Mouse (Mus musculus): ENCODE data around the gene Serpinb3a. TPM values are rescaled to one million over a fixed set of nuclear protein-coding genes. Genes with fewer than 3 reads are reported as not detected.
"Not testable (repeated sequence)": the region's sequence is repeated elsewhere in the genome, so short reads cannot be mapped to it uniquely, and the experiment has no call there.

Serpinb3a gene
- not detected for total RNA-seq (2021)
- long read RNA-seq, experiment 1 = 0 reads
- long read RNA-seq, experiment 2 = 0 reads

DNA sequence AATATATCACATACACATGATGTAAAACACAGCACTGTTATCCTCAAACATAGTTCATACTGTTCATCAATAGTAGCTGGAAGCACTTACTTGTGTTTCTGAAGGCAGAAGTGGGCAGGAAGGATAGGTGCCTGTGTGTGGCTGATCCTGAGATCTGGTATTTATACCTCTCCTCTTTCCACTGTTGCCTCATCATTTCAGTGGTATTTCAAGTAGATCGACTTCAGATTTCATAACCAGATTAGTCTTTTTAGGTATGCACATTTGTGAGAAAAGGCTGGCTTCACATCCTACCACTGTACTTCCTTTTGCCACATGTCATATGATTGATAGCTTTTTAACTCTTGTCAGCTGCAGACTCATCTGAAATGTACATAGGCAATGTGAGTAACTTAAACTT, at the start of gene Serpinb3a:
Gene Serpinb3a, minus strand, starts transcription at position 101 of the 400 bp plus-strand sequence.
- no peak for DNase-seq
- intact Hi-C loops (cut with DNase I) = no loop called here

DNA sequence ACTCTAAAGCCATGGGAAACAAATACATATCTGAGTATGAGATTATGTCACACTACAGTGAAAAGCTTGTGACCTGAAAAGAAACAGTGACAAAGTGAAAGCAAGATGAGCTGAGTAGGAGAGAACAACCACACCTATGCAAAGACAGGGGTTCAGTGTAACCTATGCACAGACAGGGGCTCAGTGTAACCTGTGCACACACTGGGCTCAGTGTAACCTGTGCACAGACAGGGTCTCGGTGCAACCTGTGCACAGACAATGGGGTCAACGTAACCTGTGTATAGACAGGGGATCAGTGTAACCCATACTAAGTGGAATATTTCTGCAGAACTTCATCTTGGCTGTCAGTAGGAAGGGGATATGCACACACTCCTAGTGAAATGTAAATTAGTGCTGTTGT, 46.3 kb upstream of the Serpinb3a start:
- DNase-seq = no peak
- intact Hi-C loops (cut with DNase I) = no loop called here

DNA sequence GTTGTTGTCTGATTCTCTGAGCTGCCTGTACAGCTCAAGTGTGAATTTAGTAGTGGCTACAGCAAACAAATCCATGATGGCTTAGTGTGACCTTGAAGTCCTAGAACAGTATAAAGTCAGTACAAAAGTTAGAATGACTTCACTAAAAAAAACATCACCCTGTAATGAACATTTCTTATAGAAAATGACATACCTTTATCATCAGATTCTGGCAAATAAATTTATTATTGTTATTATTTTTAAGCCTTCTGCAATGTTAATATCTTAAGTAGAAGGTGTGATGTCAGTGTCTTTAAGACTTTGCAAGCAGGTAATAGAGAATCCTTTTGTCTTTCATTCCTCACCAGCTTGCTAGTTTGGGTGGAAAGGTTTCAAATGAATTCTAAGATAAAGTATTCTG, 31.3 kb upstream of the Serpinb3a start, which contains the start of gene Serpinb3d:
Gene Serpinb3d, minus strand, starts transcription at position 101 of the 400 bp plus-strand sequence.
- intact Hi-C loops (cut with DNase I) = no loop called here
- DNase-seq = no peak

DNA sequence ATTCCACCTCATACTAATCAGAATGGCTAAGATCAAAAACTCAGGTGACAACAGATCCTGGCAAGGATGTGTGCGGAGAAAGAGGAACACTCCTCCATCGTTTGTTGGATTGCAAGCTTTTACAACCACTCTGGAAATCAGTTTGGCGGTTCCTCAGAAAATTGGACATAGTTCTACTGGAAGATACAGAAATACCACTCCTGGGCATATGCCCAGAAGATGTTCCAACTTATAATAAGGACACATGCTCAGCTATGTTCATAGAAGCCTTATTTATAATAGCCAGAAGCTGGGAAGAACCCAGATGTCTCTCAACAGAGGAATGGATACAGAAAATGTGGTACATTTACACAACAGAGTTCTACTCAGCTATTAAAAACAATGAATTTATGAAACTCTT, 17.9 kb downstream of the Serpinb3a start:
- DNase-seq; intact Hi-C loops (cut with DNase I): not testable (repeated sequence)

DNA sequence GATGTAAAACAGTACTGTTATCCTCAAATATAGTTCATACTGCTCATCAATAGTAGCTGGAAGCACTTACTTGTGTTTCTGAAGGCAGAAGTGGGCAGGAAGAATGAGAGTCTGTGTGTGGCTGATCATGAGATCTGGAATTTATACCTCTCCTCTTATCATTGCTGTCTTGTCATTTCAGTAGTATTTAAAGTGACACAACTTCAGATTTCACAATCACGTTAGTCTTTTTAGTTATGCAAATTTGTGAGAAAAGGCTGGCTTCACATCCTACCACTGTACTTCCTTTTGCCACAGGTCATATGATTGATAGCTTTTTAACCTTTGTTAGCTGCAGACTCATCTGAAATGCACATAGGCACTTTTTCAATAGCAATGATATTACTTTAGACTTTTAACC, 26.2 kb downstream of the Serpinb3a start:
- DNase-seq = no peak
- intact Hi-C loops (cut with DNase I) = no loop called here

DNA sequence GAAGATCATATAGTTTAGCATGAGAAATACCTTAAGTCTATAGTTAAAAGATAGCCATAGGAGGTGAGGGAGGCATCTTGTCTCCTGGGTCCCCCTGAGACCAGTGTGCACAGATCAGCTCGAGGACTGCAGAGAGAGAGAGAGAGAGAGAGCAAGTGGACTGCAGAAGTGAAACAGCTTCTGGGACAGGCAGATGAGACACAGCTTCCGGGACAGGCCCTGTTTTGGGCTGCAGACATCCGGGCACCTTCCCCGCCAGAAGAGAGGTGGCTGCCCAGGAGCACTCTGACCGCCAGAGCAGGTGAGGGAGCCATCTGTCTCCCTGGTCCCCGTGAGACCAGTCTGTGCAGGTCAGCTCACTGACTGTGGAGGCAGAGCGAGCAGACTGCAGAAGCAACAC, 36.9 kb downstream of the Serpinb3a start:
- DNase-seq = no peak
- intact Hi-C loops (cut with DNase I) = loop anchor here (10.0 kb wide), 1 partner anchor 470 kb away; no protein-coding TSS in a partner anchor

DNA sequence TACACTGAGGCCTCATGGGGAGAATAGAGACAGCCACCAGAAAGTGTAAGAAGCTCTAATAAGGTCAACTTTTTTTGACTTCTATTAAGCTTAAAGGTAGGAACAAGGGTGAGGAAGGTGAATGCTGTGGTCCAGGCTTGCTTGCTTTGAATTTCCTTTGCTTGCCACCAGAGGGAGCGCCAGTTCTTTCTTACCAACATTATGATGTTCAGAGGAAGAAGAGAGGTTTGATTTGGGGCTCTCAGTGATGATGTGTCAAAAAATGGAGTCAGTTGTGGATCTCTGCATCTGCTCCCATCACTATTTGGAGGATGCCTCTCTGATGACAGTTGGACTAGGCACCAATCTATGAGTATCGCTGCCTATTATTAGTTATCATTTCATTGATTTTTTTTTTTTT, 37.6 kb downstream of the Serpinb3a start:
- peak; percentile 6 to 18 for DNase-seq
- intact Hi-C loops (cut with DNase I) = loop anchor here (10.0 kb wide), 1 partner anchor 470 kb away; no protein-coding TSS in a partner anchor

DNA sequence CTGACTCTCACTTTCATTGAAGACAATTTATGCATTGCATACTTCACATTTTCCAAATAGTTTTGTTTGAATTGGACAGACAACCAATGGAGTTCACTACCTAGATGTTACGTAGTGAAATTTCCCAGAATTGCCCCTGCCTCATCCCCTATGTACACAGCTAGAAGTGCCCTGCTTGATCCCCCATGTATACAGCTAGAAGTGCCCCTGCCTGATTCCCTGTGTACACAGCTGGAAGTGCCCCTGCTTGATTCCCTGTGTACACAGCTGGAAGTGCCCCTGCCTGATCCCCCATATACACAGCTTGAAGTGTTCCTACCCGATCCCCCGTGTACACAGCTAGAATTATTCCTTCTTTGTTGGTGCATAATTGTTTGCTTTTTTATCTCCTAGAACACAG, 45.8 kb downstream of the Serpinb3a start:
- intact Hi-C loops (cut with DNase I) = no loop called here
- DNase-seq = no peak

DNA sequence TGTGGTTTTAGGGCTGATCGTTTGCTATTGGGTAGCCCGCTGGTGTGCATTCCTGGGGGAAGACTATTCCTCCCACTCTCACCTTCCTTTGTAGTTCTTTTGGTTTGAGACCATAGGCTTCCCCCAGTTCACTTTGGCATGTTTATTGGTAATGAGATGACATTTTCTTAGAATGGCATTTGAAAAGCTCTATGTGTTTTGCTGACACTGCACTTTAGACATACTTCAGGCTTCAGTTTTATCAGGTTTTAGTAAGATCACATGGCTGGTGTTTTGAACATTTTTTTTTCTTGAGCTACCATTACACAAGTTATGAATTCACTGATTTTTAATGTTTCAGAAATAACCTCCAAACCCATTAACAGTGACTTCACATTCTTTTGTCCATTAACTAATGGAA, 50.3 kb downstream of the Serpinb3a start:
- DNase-seq = no peak
- intact Hi-C loops (cut with DNase I) = no loop called here

DNA sequence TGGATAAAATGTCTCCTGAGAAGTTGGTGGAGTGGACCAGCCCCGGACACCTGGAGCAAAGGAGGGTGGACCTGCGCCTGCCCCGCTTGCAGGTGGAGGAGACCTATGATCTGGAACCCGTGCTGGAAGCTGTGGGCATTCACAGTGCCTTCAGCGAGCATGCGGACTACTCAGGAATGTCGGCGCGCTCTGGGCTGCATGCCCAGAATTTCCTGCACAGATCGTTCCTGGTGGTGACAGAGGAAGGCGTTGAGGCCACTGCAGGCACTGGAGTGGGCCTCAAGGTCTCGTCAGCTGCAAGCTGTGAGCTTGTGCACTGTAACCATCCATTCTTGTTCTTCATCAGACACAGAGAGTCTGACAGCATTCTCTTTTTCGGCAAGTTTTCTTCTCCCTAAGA, 51.7 kb downstream of the Serpinb3a start:
- DNase-seq = peak; percentile 35 to 48
- intact Hi-C loops (cut with DNase I) = no loop called here

Other genes starting within 250 kb of the Serpinb3a start
- gene Serpinb5, start 191.1 kb downstream of the Serpinb3a start, total RNA-seq (2021) = under 1 TPM in 1 of 2 experiments, not detected in 1; 0.07 TPM
- gene Serpinb12, start 117.9 kb downstream of the Serpinb3a start, total RNA-seq (2021) = not detected
- gene Serpinb13, start 71.3 kb downstream of the Serpinb3a start, total RNA-seq (2021) = not detected
- not detected for gene Serpinb3d, start 31.2 kb upstream of the Serpinb3a start, total RNA-seq (2021)
- not detected for gene Serpinb3b, start 226.1 kb upstream of the Serpinb3a start, total RNA-seq (2021)
- not detected for gene Serpinb3c, start 226.1 kb upstream of the Serpinb3a start, total RNA-seq (2021)